Mouse (Mus musculus): ENCODE data around the gene Tesc.

DNA sequence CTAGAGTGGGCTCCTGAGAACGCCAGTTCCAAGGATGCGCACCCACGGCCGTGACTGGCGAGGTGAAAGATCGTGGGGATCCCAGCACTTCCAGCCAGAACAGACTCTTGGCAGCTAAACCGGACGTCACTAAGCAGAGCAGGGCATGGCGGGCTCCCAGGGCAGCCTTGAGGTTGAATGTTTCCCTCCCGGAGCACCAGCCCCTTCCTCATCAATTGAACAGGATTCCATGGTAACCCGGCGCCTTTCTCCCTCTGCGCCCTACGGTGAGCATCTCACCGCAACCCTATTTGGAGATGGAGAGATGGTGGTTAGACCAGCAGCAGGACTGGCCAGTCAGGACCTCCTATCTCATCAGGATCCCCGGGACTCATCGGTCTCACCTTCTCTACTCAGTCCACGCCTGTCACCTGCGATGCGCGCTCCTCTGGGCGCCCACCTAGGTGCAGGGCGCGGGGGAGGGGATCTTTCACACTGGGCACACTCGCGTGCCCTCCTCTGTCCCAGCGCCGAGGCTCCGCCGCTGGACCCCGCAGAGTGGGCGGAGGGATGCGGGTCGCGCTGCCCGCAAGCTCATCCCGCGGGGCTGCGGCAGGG is 344 bp upstream of the Tesc start:
- no peak for TF ChIP-seq CTCF (IDR thresholded peaks at IDR 0.05; ENCODE audit: low read depth, low read length)
- TF ChIP-seq GATA1 (IDR thresholded peaks at IDR 0.05; ENCODE audit: borderline replicate concordance, low read length): no peak
- no peak for TF ChIP-seq TAL1 (conservative IDR thresholded peaks at IDR 0.05; ENCODE audit: low read depth, low read length)
- no peak for TF ChIP-seq POLR2AphosphoS5 (IDR thresholded peaks at IDR 0.05; ENCODE audit: insufficient replicate concordance, low read depth, low read length)
